Mouse (Mus musculus) cerebellum, postnatal 4 days (tissue): Measurements from ENCODE around the gene Usp32.

Experiments
- DNase-seq, 2 experiments: peaks; one replicate each; pipeline ENCODE4 v3.0.0; 2022; ENCODE audit warnings: low spot score in 2 of 2, mixed read lengths in 1 of 2

Usp32 gene

GRCm38 (mm10) chr11:85123267-85123992 is 16.5 kb downstream of the Usp32 start:
- DNase-seq: no peak

- no peak for DNase-seq
Observed at GRCm38 (mm10) chr11:85122073-85122472, 17.9 kb downstream of the Usp32 start.

DNA sequence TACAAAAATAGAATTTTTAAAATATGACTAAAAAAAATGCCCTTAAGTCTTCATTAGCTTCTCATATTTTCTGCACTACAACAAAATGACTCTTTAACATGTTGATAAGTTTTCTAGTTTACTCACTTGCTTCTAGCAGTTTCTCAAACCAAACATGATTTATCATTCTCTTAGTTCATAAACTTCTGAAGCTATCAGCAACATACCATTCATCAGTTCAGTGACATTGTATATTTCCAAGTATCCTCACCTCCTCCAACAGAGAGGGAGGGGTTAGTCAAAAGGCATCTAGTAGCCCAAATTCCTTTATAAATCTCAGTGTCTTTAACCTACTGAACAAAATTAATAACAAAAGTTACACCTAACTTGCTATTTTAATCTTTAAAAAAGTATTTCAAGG is 22.8 kb downstream of the Usp32 start:
- no peak for DNase-seq

DNA sequence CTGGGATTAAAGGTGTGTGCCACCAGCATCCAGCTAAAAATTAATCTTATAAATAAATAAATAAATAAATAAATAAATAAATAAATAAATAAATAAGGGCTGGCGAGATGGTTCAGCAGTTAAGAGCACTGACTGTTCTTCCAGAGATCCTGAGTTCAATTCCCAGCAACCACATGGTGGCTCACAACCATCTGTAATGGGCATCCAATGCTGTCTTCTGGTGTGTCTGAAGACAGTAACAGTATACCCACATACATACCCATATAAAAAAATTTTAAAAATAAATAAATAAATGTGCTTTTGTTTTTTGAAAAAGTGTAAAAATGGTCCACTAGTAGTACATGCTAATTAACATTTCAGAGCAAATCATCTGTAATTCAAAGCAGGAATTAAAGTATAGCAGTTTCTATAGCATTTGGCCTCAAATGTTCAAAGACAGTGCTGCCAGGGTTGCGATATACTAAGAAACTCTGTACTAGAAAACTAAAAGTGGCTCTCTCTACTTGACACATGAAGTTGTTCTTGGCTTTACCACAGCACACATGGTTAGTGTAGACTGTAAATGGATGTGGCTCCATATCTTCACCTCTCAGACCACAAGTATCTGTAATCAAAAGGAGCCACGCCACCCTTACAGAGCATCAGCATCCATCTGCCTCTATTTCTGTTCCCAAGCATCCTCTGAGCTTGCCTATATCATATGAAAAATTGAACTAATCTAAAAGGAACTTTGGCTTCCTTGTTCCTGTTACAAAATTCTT is 23.7 kb downstream of the Usp32 start:
- no peak for DNase-seq

DNA sequence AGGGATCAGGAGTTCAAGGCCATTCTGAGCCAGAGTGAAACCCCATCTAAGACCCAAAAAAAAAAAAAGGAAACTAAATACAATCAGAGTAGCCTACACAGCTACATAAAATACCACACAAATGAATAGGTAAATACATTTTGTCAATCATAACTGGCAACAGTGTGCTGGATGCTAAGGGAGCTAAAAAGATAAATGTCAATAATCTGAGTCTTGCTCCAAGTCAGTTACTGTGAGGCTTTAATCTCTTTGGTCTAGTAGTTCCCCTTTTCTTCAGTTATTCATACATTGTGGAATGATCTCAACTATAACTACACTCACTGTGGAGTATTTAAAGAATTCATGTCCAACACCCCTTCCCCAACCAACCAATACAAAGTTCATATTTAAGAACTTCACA is 30.0 kb downstream of the Usp32 start:
- DNase-seq: no peak

DNA sequence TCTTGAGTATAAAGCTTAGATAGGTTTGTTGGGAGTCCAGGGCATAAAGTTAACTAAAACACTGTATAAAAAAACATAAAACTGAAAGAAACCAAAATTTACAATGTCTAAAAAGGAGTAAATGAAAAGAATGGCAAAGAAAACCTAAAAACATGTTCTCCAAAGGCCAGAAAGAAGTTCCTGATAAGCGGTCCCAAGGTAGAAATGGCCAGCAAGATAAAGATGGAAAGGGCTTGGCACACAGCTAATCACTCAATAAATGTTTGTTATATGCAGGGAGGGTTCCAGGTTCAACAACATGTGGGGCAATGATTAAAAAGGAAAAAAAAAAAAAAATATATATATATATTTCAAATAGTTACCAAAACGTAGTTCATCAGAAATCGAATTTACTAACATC is 32.7 kb downstream of the Usp32 start:
- no peak for DNase-seq

GRCm38 (mm10) chr11:85105836-85106235 is 34.1 kb downstream of the Usp32 start:
- DNase-seq: no peak

DNA sequence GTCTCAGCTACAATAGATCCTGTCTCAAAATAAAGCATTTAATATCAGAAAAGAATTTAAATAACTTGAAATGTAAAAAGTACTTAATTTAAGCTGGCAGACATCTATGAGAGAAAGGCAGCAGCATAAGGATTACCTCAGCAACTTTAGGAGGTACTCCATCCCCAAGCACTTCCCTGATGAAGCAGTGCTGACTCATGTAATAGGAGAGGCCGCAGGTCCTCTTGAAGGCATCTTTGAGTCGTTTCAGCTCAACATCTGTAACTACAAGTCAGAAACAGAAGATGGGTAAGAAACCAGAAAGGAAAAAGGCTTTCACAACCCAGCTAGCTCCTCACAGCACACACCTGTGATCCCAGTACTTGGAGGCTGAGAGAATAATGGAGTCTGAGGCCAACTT is 36.2 kb downstream of the Usp32 start:
- no peak for DNase-seq

GRCm38 (mm10) chr11:85095116-85095515 is 44.8 kb downstream of the Usp32 start:
- DNase-seq: no peak

DNA sequence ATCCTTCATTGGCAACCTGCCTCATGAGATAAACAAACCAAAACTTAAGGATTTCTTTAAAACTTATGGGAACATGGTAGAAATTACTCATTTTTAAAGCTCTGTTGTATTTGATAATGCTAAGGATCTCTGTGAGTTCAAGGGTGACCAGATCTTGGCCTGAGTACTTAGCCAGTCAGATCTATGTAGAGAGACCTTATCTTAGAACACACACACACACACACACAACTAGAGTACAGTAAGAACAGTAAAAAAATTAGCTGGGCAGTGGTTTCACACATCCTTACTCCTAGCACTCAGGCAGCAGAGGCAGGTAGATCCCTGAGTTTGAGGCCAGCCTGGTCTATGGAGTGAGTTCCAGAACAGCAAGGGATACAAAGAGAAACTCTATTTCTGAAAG is 53.7 kb downstream of the Usp32 start:
- no peak for DNase-seq

DNA sequence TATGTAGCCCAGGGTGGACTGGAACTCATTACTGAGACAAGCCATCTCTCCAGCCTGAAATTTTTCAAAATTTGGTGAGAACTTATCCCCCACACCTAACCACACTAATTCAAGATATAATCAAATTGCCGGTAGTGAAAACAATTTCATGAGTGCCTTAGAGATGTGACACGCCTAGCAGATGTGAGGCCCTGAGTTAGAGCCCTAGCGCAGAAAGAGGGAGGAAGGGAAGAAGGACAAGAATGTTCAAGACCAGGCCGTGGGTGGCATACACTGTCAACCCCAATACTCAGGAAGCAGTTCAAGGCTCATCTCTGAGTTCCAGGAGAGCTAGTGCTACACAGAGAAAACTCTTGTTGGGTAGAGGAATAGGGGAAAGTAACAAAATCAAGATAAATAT is 72.1 kb downstream of the Usp32 start:
- DNase-seq: no peak

DNA sequence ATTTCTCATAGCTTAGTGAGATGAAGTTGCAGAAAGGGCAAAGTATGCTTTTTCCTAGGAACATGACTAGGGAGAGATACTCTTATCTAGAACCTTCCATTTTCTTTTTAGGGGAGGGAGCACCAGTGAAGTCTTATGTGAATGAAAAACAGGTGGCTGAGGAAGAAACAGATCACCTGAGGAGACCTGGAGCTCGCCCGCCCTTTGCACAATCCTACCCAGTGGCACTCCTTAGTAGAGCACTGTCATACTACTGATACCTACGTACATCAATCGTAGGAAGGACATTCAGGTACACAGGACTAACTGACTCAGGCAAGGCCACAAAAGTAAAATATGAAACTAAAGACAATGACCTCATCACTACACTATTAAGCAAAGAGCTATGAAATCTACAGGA is 81.4 kb downstream of the Usp32 start:
- no peak for DNase-seq

- DNase-seq: no peak
Observed at GRCm38 (mm10) chr11:85057544-85057943, 82.4 kb downstream of the Usp32 start.

DNA sequence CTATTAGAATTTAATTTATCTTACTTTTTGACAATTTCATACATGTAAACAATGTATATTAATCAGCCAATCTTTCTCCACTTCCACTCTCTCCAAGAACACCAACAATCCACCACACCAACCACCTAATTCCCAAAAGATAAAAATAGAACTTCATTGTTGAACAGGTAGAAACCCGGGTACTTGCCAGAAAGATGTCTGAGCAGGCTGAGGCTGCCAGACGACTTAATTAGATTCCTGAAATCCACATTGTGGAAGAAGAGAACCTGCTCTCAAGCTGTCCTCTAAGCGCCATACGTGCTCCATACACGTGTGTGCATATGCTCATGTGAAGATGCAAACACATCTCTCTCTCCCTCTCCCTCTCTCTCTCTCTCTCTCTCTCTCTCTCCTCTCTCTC is 83.1 kb downstream of the Usp32 start:
- no peak for DNase-seq

- no peak for DNase-seq
Observed at GRCm38 (mm10) chr11:85055561-85055960, 84.4 kb downstream of the Usp32 start.

DNA sequence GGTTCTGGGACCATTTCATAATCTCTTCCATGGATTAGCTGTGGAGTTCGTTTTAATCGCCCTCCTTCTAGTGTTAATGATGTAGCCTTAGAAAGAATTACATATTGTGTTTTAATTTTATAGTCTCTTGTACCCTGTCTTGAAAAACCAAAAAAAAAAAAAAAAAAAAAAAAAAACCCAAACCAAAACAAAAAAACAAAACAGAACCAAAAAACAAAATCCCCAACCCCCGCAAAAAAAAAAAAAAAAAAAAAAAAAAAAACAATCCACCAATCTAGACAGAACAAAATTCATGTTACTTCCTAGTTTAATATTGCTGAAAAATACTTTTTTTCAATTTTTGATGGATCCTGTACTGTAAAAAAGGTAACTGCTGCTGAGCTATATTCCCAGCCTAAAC is 100.7 kb downstream of the Usp32 start:
- no peak for DNase-seq

DNA sequence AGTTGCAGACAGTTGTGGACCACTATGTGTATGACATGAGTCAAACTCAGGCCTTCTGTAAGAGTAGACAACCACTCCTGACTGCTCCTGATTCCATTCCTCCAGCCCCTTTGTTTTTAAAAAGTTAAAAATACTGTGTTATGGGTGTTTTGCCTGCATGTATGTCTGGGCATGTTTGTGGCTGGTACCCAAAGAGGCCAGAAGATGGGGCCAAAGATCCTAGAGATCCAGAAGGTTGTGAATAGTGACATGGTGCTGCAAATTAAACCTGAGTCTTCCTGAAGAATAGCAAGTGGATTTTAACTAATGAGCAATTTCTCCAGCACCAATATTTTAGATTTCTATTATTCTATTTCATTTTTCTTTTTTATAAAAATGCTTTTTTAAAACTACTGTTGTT is 126.8 kb downstream of the Usp32 start:
- DNase-seq: no peak

GRCm38 (mm10) chr11:85003566-85003965 is 136.4 kb downstream of the Usp32 start:
- DNase-seq: no peak

- DNase-seq: no peak
Observed at GRCm38 (mm10) chr11:84995241-84995640, 144.7 kb downstream of the Usp32 start.

DNA sequence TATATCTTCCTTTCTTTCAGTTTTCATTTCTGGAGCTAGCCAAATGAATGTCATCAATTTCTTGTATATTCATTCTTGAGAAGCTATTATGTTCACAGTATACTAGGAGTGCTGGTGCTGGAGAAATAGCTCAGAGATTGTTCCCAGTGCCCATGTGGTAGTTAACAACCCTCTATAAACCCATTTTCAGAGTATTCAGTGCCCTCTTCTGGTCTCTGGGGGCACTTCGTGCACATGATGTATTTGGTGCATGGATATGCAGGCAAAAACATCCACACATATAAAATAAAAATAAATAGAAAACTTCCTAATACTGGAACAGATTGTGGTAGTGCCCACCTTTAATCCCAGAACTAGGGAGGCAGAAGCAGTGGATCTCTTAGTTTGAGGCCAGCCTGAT is 147.0 kb downstream of the Usp32 start:
- DNase-seq: no peak

GRCm38 (mm10) chr11:84988341-84988919 is 151.5 kb downstream of the Usp32 start:
- DNase-seq: no peak

GRCm38 (mm10) chr11:84985421-84985820 is 154.5 kb downstream of the Usp32 start:
- DNase-seq: no peak

- no peak for DNase-seq
Observed at GRCm38 (mm10) chr11:84980697-84981096, 159.3 kb downstream of the Usp32 start.
